Mouse (Mus musculus): Measurements from ENCODE around the gene Gp1bb.
A peak's percentile ranks its signal among the peaks of the same experiment; 100 is the strongest.

Gene Gp1bb

GRCm38 (mm10) chr16:18628206-18628947 is 6.2 kb upstream of the Gp1bb start:
- no peak; the same call in 1 of the 2 replicates for ATAC-seq (ENCODE audit: low TSS enrichment)

- ATAC-seq (ENCODE audit: low TSS enrichment) = no peak
Observed at GRCm38 (mm10) chr16:18627163-18627562, 5.0 kb upstream of the Gp1bb start.

- peak; percentile 14 for ATAC-seq (ENCODE audit: low TSS enrichment)
Observed at GRCm38 (mm10) chr16:18626376-18626878, 4.2 kb upstream of the Gp1bb start, which contains the start of gene Gm49601. Gene Gm49601, minus strand, starts transcription at chr16:18626427.

GRCm38 (mm10) chr16:18625791-18626311 is 3.6 kb upstream of the Gp1bb start:
- ATAC-seq (ENCODE audit: low TSS enrichment) = no peak

- no peak for ATAC-seq (ENCODE audit: low TSS enrichment)
Observed at GRCm38 (mm10) chr16:18625097-18625496, 2.9 kb upstream of the Gp1bb start.

- no peak for ATAC-seq (ENCODE audit: low TSS enrichment)
Observed at GRCm38 (mm10) chr16:18624641-18625040, 2.4 kb upstream of the Gp1bb start.

GRCm38 (mm10) chr16:18623751-18624540 is 1.7 kb upstream of the Gp1bb start:
- no peak for ATAC-seq (ENCODE audit: low TSS enrichment)

- ATAC-seq (ENCODE audit: low TSS enrichment) = no peak
Observed at GRCm38 (mm10) chr16:18622916-18623750, 930 bp upstream of the Gp1bb start.

GRCm38 (mm10) chr16:18621362-18622001 is 721 bp downstream of the Gp1bb start:
- ATAC-seq (ENCODE audit: low TSS enrichment) = no peak

GRCm38 (mm10) chr16:18620601-18621361 is 1.4 kb downstream of the Gp1bb start:
- ATAC-seq (ENCODE audit: low TSS enrichment) = peak; percentile 25

- ATAC-seq (ENCODE audit: low TSS enrichment) = no peak
Observed at GRCm38 (mm10) chr16:18620201-18620600, 2.0 kb downstream of the Gp1bb start.

GRCm38 (mm10) chr16:18619110-18619509 is 3.1 kb downstream of the Gp1bb start:
- ATAC-seq (ENCODE audit: low TSS enrichment) = no peak

GRCm38 (mm10) chr16:18618297-18618696 is 3.9 kb downstream of the Gp1bb start:
- ATAC-seq (ENCODE audit: low TSS enrichment) = no peak

GRCm38 (mm10) chr16:18617370-18618065 is 4.7 kb downstream of the Gp1bb start:
- peak; percentile 51 for ATAC-seq (ENCODE audit: low TSS enrichment)

GRCm38 (mm10) chr16:18613301-18613700 is 8.9 kb downstream of the Gp1bb start:
- no peak for ATAC-seq (ENCODE audit: low TSS enrichment)

GRCm38 (mm10) chr16:18611752-18612151 is 10.5 kb downstream of the Gp1bb start:
- no peak for ATAC-seq (ENCODE audit: low TSS enrichment)

GRCm38 (mm10) chr16:18609099-18609498 is 13.1 kb downstream of the Gp1bb start:
- ATAC-seq (ENCODE audit: low TSS enrichment) = no peak

GRCm38 (mm10) chr16:18608226-18608625 is 14.0 kb downstream of the Gp1bb start:
- no peak for ATAC-seq (ENCODE audit: low TSS enrichment)

- no peak for ATAC-seq (ENCODE audit: low TSS enrichment)
Observed at GRCm38 (mm10) chr16:18605705-18606104, 16.5 kb downstream of the Gp1bb start.

GRCm38 (mm10) chr16:18604267-18604701 is 17.9 kb downstream of the Gp1bb start:
- ATAC-seq (ENCODE audit: low TSS enrichment) = no peak

Measured in frontal cortex, adult (tissue).